8 mouse cellular contexts compared by ENCODE assay signal in the genomic region with DNA sequence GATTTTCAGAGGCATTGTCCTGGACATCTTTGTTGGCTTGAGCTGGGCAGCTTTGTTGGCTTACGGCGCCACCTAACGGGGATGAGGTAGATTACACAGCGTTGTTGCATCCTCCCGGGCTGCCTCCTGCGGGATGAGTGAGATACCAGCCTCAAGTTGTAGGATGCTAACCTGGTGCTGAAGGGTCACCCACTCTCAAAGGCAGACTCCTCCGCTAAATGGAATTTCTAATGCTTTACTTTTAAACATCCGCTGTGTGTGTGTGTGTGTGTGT. TPM values are rescaled to one million over a fixed set of nuclear protein-coding genes. Genes with fewer than 3 reads are reported as not detected.
DNase-seq lines count a peak whose midpoint lies in the region; ATAC-seq and TF ChIP-seq lines count a peak whose summit lies in the region.

No protein-coding gene starts in this region.

- H3K36me3 ChIP-seq in ES-Bruce4 (ENCODE audit: control insufficient read depth, insufficient read depth, low read length, poor library complexity, severe bottlenecking): no peaks in the 10 kb centered on the region

- H3K4me1 ChIP-seq in ES-Bruce4 (ENCODE audit: control insufficient read depth, insufficient read depth, low read length): no peaks in the 10 kb centered on the region
- H3K4me1 ChIP-seq in lung, adult 2 months (ENCODE audit: control insufficient read depth, insufficient read depth, low read length): no peaks in the 10 kb centered on the region

- no peak overlapping the region for H3K27ac ChIP-seq in ES-Bruce4 (ENCODE audit: insufficient read depth, low read length)

- TF ChIP-seq CTCF in ES-Bruce4 (IDR thresholded peaks at IDR 0.05; ENCODE audit: low read depth, low read length): peak; percentile 83
- peak; percentile 99 for TF ChIP-seq CTCF in lung, adult 2 months (IDR thresholded peaks at IDR 0.05; ENCODE audit: insufficient read depth, low read length)

- peak; percentile 88 for ATAC-seq in neutrophil, adult 5-6 weeks (ENCODE audit: extremely low read depth, insufficient number of reproducible peaks, low FRiP score, poor library complexity, severe bottlenecking)

- WGBS in lung, adult 2 months: 8% methylated on average over 8 of the region's 8 CpGs

- intact Hi-C loops in heart, postnatal 25 days (cut with DNase I): loop anchor here (1.0 to 2.0 kb wide), 4 partner anchors 47 to 301 kb away; partner anchors contain the start of gene Rftn1

- H3K27me3 ChIP-seq in ES-Bruce4 (ENCODE audit: control insufficient read depth, insufficient read depth, low read length, poor library complexity, severe bottlenecking): no peaks in the 10 kb centered on the region; the same call in 1 of the 2 replicates

- no peak for TF ChIP-seq POLR2A in ES-Bruce4 (IDR thresholded peaks at IDR 0.05; ENCODE audit: insufficient read depth, low read length)
- TF ChIP-seq POLR2A in lung, adult 2 months (IDR thresholded peaks at IDR 0.05; ENCODE audit: borderline replicate concordance, extremely low read depth, low read depth, low read length): no peak

- TF ChIP-seq EP300 in ES-Bruce4 (IDR thresholded peaks at IDR 0.05; ENCODE audit: insufficient read depth, low read depth, low read length): no peak

- H3K9me3 ChIP-seq in ES-Bruce4 (replicated peaks; ENCODE audit: control insufficient read depth, insufficient read depth, low read length, poor library complexity, severe bottlenecking): no peaks in the 10 kb centered on the region

- peak; percentile 38 for DNase-seq in c-Kit-negative CD71-positive TER-119-positive erythroid progenitor cells, embryonic 14.5 days (ENCODE audit: low read depth, low spot score)
- DNase-seq in fibroblast of lung, adult 2 months (ENCODE audit: low read depth): peak; percentile 33
- DNase-seq in heart, postnatal 25 days (ENCODE audit: low spot score): peak; percentile 60
- DNase-seq in kidney, postnatal 4 days: peak; percentile 87 to 88
- peak; percentile 79 for DNase-seq in lung, adult 2 months
- peak; percentile 64 for DNase-seq in testis, postnatal 14 days (ENCODE audit: low spot score)

- H3K9ac ChIP-seq in ES-Bruce4 (ENCODE audit: low read depth, poor library complexity, severe bottlenecking): no peak overlapping the region

- H3K4me3 ChIP-seq in ES-Bruce4 (ENCODE audit: low read depth, low read length): no peak overlapping the region
- no peak overlapping the region for H3K4me3 ChIP-seq in lung, adult 2 months (replicated peaks; ENCODE audit: extremely low read depth, low read depth, low read length)

RNA-seq across cellular contexts. Expression of gene Rftn1, which starts 46.9 kb away (rescaled TPM):
- polyA plus RNA-seq in ES-Bruce4 (2011; ENCODE audit: insufficient read depth, insufficient read length, low read depth, missing spikeins): 1.1 TPM in 2 replicates
- total RNA-seq in heart, postnatal 25 days (2021): 10 to 100 TPM; 50.3 to 51.5 TPM
- 32.4 and 49.5 TPM in 2 replicates for polyA plus RNA-seq in lung, adult 2 months (2012; rRNA removed)
- 63.0 and 69.0 TPM in 2 replicates for total RNA-seq in neutrophil, adult 5-6 weeks (2017)

RNA-seq across cellular contexts. Expression of gene Dazl, which starts 56.1 kb away (rescaled TPM):
- polyA plus RNA-seq in ES-Bruce4 (2011; ENCODE audit: insufficient read depth, insufficient read length, low read depth, missing spikeins): 4.9 and 6.2 TPM in 2 replicates
- total RNA-seq in heart, postnatal 25 days (2021): under 1 TPM in 1 of 2 experiments, not detected in 1; 0.20 TPM
- polyA plus RNA-seq in lung, adult 2 months (2012; rRNA removed): not detected in 2 replicates
- 0.23 TPM in 1 of 2 replicates, not detected in the other for total RNA-seq in neutrophil, adult 5-6 weeks (2017)

Comparison
In these comparisons a context has a peak if more than half of its experiments do, and no peak if none do; other contexts are left out.
1. DNase-seq: peak in every context shown above with its lines; median percentile 88 in kidney, postnatal 4 days; 79 in lung, adult 2 months; 64 in testis, postnatal 14 days; 60 in heart, postnatal 25 days; 38 in c-Kit-negative CD71-positive TER-119-positive erythroid progenitor cells, embryonic 14.5 days; 33 in fibroblast of lung, adult 2 months.